Mouse (Mus musculus) heart, adult 2 months (tissue): ENCODE data around the gene Olfr922.

Experiments used
- CTCF ChIP-seq: fragments of 200-600 bp; IDR thresholded peaks from 2 replicates; pipeline ENCODE4 v1.8.1; 2022; ENCODE audit warnings: antibody characterized with exemption, mild to moderate bottlenecking, moderate library complexity
- EP300 ChIP-seq: fragments of 200-500 bp; IDR thresholded peaks from 2 replicates; pipeline ENCODE4 v1.6.1; 2011; ENCODE audit warnings: low read depth, low read length, control low read depth; ENCODE audit not compliant: insufficient read depth
- POLR2A ChIP-seq: fragments of 200-500 bp; IDR thresholded peaks from 2 replicates; pipeline ENCODE4 v1.6.1; 2011; ENCODE audit warnings: mild to moderate bottlenecking, low read depth, low read length, control low read depth; ENCODE audit not compliant: insufficient read depth

DNA sequence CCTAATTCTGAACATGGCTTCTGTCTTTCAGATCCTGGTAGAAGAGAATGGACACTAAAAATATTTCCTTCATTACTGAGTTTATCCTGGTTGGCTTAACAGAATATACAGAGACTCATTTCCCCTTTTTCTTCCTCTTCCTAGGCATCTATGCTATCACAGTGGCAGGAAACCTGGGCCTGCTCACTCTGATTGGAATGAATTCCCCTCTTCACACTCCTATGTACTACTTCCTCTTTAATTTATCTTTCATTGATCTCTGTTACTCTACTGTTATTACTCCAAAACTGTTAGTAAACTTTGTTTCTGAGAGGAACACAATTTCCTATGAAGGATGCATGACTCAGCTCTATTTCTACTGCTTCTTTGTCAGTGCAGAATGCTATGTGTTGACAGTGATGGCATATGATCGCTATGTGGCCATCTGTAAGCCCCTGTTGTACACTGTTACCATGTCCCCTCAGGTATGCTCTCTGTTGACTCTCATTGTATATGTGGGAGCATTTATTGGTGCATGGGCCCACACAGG lies 1.1 kb downstream of the Olfr922 start:
- TF ChIP-seq CTCF (no peak), POLR2A (no peak), EP300 (no peak)
